Mouse (Mus musculus): ENCODE measurements at regions not wholly inside any gene's neighbourhood (a gene's known extent, or its start where the extent isn't known, plus 50 kb on each side); places are given as distances from the start of the nearest gene placed in this dataset.

- 91% methylated on average over 4 of the region's 4 CpGs for WGBS
- TF ChIP-seq CTCF (IDR thresholded peaks at IDR 0.05; ENCODE audit: low read depth) = no peak
Observed at GRCm38 (mm10) chr12:35755159-35755558, 170.3 kb upstream of the Agr3 start.

GRCm38 (mm10) chr12:35747997-35748396 lies 177.4 kb upstream of the Agr3 start:
- H3K27ac ChIP-seq (ENCODE audit: low read depth, low read length) = no peak overlapping the region
- H3K4me3 ChIP-seq (ENCODE audit: low read depth, low read length) = no peak overlapping the region
- 90% methylated on average over 3 of the region's 3 CpGs for WGBS
- TF ChIP-seq CTCF (IDR thresholded peaks at IDR 0.05; ENCODE audit: low read depth) = no peak
- DNase-seq (no peak), ATAC-seq (no peak)
- no peaks in the 10 kb centered on the region for H3K4me1 ChIP-seq (ENCODE audit: insufficient read depth)
- no peaks in the 10 kb centered on the region for H3K9me3 ChIP-seq (ENCODE audit: low read length)
- no peaks in the 10 kb centered on the region for H3K36me3 ChIP-seq (ENCODE audit: insufficient read depth)
- no peak overlapping the region for H3K4me2 ChIP-seq (ENCODE audit: low read depth)
- H3K9ac ChIP-seq = no peak overlapping the region
- no peaks in the 10 kb centered on the region for H3K27me3 ChIP-seq (ENCODE audit: insufficient read depth, low read length)

More at GRCm38 (mm10) chr12:35755159-35755558, 170.3 kb upstream of the Agr3 start:
- H3K4me3 ChIP-seq (ENCODE audit: low read depth, low read length) = no peak overlapping the region
- ATAC-seq (no peak), DNase-seq (no peak)
- no peak overlapping the region for H3K4me2 ChIP-seq (ENCODE audit: low read depth)
- no peaks in the 10 kb centered on the region for H3K9me3 ChIP-seq (ENCODE audit: low read length)
- H3K4me1 ChIP-seq (ENCODE audit: insufficient read depth) = no peaks in the 10 kb centered on the region
- no peaks in the 10 kb centered on the region for H3K27me3 ChIP-seq (ENCODE audit: insufficient read depth, low read length)
- H3K27ac ChIP-seq (ENCODE audit: low read depth, low read length) = no peak overlapping the region
- H3K36me3 ChIP-seq (ENCODE audit: insufficient read depth) = no peaks in the 10 kb centered on the region
- H3K9ac ChIP-seq = no peak overlapping the region

GRCm38 (mm10) chr12:35746691-35747299 lies 178.6 kb upstream of the Agr3 start:
- Histone ChIP-seq H3K27me3 (ENCODE audit: insufficient read depth, low read length) (no peaks in the 10 kb centered on the region), H3K4me3 (ENCODE audit: low read depth, low read length) (no peak overlapping the region), H3K4me1 (ENCODE audit: insufficient read depth) (no peaks in the 10 kb centered on the region), H3K9ac (no peak overlapping the region), H3K4me2 (ENCODE audit: low read depth) (no peak overlapping the region), H3K36me3 (ENCODE audit: insufficient read depth) (no peaks in the 10 kb centered on the region), H3K27ac (ENCODE audit: low read depth, low read length) (no peak overlapping the region), H3K9me3 (ENCODE audit: low read length) (no peaks in the 10 kb centered on the region)
- TF ChIP-seq CTCF (IDR thresholded peaks at IDR 0.05; ENCODE audit: low read depth) = no peak
- DNase-seq (no peak), ATAC-seq (no peak; the same call in 1 of the 2 replicates)
- WGBS = 49% methylated on average over 3 of the region's 3 CpGs

GRCm38 (mm10) chr12:35742729-35743128 lies 182.7 kb upstream of the Agr3 start:
- Histone ChIP-seq H3K4me3 (ENCODE audit: low read depth, low read length) (no peak overlapping the region), H3K9ac (no peak overlapping the region), H3K4me2 (ENCODE audit: low read depth) (no peak overlapping the region), H3K9me3 (ENCODE audit: low read length) (no peaks in the 10 kb centered on the region), H3K27me3 (ENCODE audit: insufficient read depth, low read length) (no peaks in the 10 kb centered on the region), H3K36me3 (ENCODE audit: insufficient read depth) (no peaks in the 10 kb centered on the region), H3K27ac (ENCODE audit: low read depth, low read length) (no peak overlapping the region), H3K4me1 (ENCODE audit: insufficient read depth) (no peaks in the 10 kb centered on the region)
- ATAC-seq (peak; percentile 63), DNase-seq (no peak)
- TF ChIP-seq CTCF (IDR thresholded peaks at IDR 0.05; ENCODE audit: low read depth) = no peak
- 50% methylated on average over 1 of the region's 1 CpGs for WGBS

- Histone ChIP-seq H3K4me3 (ENCODE audit: low read depth, low read length) (no peak overlapping the region), H3K9me3 (ENCODE audit: low read length) (no peaks in the 10 kb centered on the region), H3K9ac (no peak overlapping the region), H3K4me1 (ENCODE audit: insufficient read depth) (no peaks in the 10 kb centered on the region; the same call in 1 of the 2 replicates), H3K27me3 (ENCODE audit: insufficient read depth, low read length) (no peaks in the 10 kb centered on the region), H3K27ac (ENCODE audit: low read depth, low read length) (no peak overlapping the region), H3K4me2 (ENCODE audit: low read depth) (no peak overlapping the region), H3K36me3 (ENCODE audit: insufficient read depth) (no peaks in the 10 kb centered on the region)
- 26% methylated on average over 2 of the region's 2 CpGs for WGBS
- ATAC-seq = peak; percentile 45; the same call in 1 of the 2 replicates
- no peak for TF ChIP-seq CTCF (IDR thresholded peaks at IDR 0.05; ENCODE audit: low read depth)
- DNase-seq = no peak
Observed at GRCm38 (mm10) chr12:35736427-35736826, 189.0 kb upstream of the Agr3 start.

GRCm38 (mm10) chr12:35735002-35735401 lies 190.4 kb upstream of the Agr3 start:
- Histone ChIP-seq H3K9me3 (ENCODE audit: low read length) (no peaks in the 10 kb centered on the region), H3K27ac (ENCODE audit: low read depth, low read length) (no peak overlapping the region), H3K4me3 (ENCODE audit: low read depth, low read length) (no peak overlapping the region), H3K4me1 (ENCODE audit: insufficient read depth) (no peaks in the 10 kb centered on the region; the same call in 1 of the 2 replicates), H3K27me3 (ENCODE audit: insufficient read depth, low read length) (no peaks in the 10 kb centered on the region), H3K36me3 (ENCODE audit: insufficient read depth) (no peaks in the 10 kb centered on the region), H3K4me2 (ENCODE audit: low read depth) (no peak overlapping the region), H3K9ac (no peak overlapping the region)
- TF ChIP-seq CTCF (IDR thresholded peaks at IDR 0.05; ENCODE audit: low read depth) = no peak
- 69% methylated on average over 2 of the region's 2 CpGs for WGBS
- ATAC-seq (no peak), DNase-seq (no peak)

- Histone ChIP-seq H3K9me3 (ENCODE audit: low read length) (no peaks in the 10 kb centered on the region), H3K4me3 (ENCODE audit: low read depth, low read length) (no peak overlapping the region), H3K4me2 (ENCODE audit: low read depth) (no peak overlapping the region), H3K27ac (ENCODE audit: low read depth, low read length) (no peak overlapping the region), H3K9ac (no peak overlapping the region), H3K36me3 (ENCODE audit: insufficient read depth) (no peaks in the 10 kb centered on the region), H3K4me1 (ENCODE audit: insufficient read depth) (no peaks in the 10 kb centered on the region; the same call in 1 of the 2 replicates), H3K27me3 (ENCODE audit: insufficient read depth, low read length) (no peaks in the 10 kb centered on the region)
- 93% methylated on average over 1 of the region's 1 CpGs for WGBS
- ATAC-seq = no peak
- no peak for TF ChIP-seq CTCF (IDR thresholded peaks at IDR 0.05; ENCODE audit: low read depth)
- no peak for DNase-seq
Observed at GRCm38 (mm10) chr12:35734371-35734770, 191.0 kb upstream of the Agr3 start.
